Mouse (Mus musculus) Patski (cell line): ENCODE data around the gene Tcf15. TPM values are rescaled to one million over a fixed set of nuclear protein-coding genes. Genes with fewer than 3 reads are reported as not detected.

Experiments used
- ATAC-seq: fragments of 100-300 bp; one replicate; pipeline ENCODE4 v1.8.0; 2021
- CTCF ChIA-PET: fragments of 350-600 bp; sonication (Branson Sonifier 250); formaldehyde crosslinking; loops from one replicate; lab custom pipeline; 2022; ENCODE audit warnings: inconsistent platforms; lab: Charles Lee
- POLR2A ChIA-PET: fragments of 350-600 bp; sonication (Branson Sonifier 250); formaldehyde crosslinking; loops from one replicate; lab custom pipeline; 2022; ENCODE audit warnings: antibody characterized with exemption, inconsistent platforms; lab: Charles Lee
- DNase-seq: peaks from one replicate; pipeline ENCODE4 v3.0.0-alpha.2; 2011; ENCODE audit warnings: low read depth, low spot score
- H3K27me3 ChIP-seq: fragments of 371-371 bp; one replicate; pipeline ENCODE4 v1.5.1; 2021
- CTCF ChIP-seq: fragments of 100-300 bp; IDR thresholded peaks from one replicate; pipeline ENCODE4 v1.5.1; 2021
- in situ Hi-C: fragments of 300-500 bp; cut with MboI; formaldehyde crosslinking; loops from 3 replicates; pipeline ENCODE4 v1.11.1; 2018; ENCODE audit warnings: low pct_unique_long_range_greater_than_20kb, mixed read lengths
- polyA plus RNA-seq: library from polyadenylated mRNA; unstranded; gene quantifications from one replicate; pipeline ENCODE4 v1.2.3, GENCODE M21; 2021

Tcf15 gene
- polyA plus RNA-seq, 1 experiment from 2014 or later = not detected

DNA sequence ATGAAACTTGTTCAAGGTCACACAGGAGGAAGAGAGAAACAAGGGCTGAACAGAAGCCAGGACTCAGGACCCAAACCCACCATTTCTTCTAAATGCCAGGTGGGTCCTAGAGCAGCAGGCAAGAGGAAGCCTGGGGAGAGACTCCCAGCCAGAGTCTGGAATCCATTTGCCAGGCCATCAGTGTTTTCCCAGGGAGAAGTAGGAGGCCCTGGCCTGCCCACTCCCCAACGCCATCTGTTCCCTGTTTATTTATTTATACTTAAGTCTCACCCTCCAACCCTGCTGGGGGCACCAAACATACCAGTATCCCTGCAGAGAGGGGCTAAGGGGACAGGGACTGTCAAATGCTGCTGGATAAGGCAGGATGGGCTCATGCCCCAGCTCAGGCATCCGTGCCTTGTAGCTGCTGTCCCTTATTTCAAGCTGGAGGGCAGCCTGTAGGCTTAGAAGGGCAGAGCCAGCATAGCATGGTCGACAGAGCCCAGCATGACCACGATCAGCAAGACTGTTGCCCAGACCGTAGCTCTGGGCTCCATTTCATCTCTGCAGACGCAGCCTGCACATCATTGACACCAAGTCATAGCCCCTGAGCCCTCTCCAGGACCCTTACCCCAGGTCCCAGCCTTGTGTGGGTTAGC lies 24.0 kb upstream of the Tcf15 start:
- ChIA-PET POLR2A (no interaction called here), CTCF (no interaction called here)
- no peak for TF ChIP-seq CTCF
- ATAC-seq (no peak), DNase-seq (no peak)
- in situ Hi-C loops = loop anchor here (5.0 kb wide), 1 partner anchor 78 kb away; no protein-coding TSS in a partner anchor
- peaks cover 35% of the 10 kb centered on the region for H3K27me3 ChIP-seq

GRCm38 (mm10) chr2:152122896-152123295 lies 20.5 kb upstream of the Tcf15 start:
- POLR2A ChIA-PET = no interaction called here
- in situ Hi-C loops = no loop called here
- TF ChIP-seq CTCF = no peak

DNA sequence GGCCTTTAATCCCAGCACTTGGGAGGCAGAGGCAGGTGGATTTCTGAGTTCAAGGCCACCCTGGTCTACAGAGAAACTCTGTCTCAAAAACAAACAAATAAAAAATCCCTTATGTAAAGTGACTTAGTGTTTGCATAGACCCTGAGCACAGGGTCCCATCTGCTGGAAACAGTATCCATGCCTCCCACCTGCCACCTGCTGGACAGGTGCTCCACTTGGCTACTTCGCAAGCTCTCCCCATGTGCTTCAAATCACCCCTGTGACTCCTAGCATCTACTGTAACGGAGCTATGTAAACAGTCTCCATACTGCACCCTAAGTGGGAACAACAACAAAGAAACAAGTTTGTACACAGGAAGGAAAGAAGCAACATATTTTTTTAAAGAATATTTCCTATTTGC lies 14.8 kb upstream of the Tcf15 start:
- CTCF ChIA-PET = interaction anchor here (1.3 kb wide), 1 partner anchor 17 kb away, joined by 3 read pairs; no protein-coding TSS in a partner anchor
- in situ Hi-C loops = no loop called here

More at GRCm38 (mm10) chr2:152122896-152123295, 20.5 kb upstream of the Tcf15 start:
- ATAC-seq (no peak), DNase-seq (no peak)
- H3K27me3 ChIP-seq = peaks cover 39% of the 10 kb centered on the region
- CTCF ChIA-PET = no interaction called here

GRCm38 (mm10) chr2:152129778-152130177 lies 13.6 kb upstream of the Tcf15 start:
- no peak for TF ChIP-seq CTCF
- no peak for DNase-seq
- POLR2A ChIA-PET = no interaction called here
- CTCF ChIA-PET = no interaction called here
- no peak for ATAC-seq
- in situ Hi-C loops = no loop called here
- peaks cover 28% of the 10 kb centered on the region for H3K27me3 ChIP-seq

More for the DNA sequence above, 14.8 kb upstream of the Tcf15 start:
- POLR2A ChIA-PET = no interaction called here
- H3K27me3 ChIP-seq = peaks cover 32% of the 10 kb centered on the region
- no peak for ATAC-seq
- DNase-seq = no peak
- no peak for TF ChIP-seq CTCF

GRCm38 (mm10) chr2:152132016-152132415 lies 11.3 kb upstream of the Tcf15 start:
- ChIA-PET CTCF (no interaction called here), POLR2A (no interaction called here)
- DNase-seq (no peak), ATAC-seq (no peak)
- peaks cover 25% of the 10 kb centered on the region for H3K27me3 ChIP-seq
- TF ChIP-seq CTCF = no peak
- in situ Hi-C loops = no loop called here

GRCm38 (mm10) chr2:152132691-152133090 lies 10.7 kb upstream of the Tcf15 start:
- peaks cover 25% of the 10 kb centered on the region for H3K27me3 ChIP-seq
- in situ Hi-C loops = no loop called here
- DNase-seq = no peak
- ATAC-seq = no peak
- CTCF ChIA-PET = no interaction called here
- POLR2A ChIA-PET = no interaction called here
- no peak for TF ChIP-seq CTCF

- ATAC-seq (no peak), DNase-seq (no peak)
- H3K27me3 ChIP-seq = peaks cover 19% of the 10 kb centered on the region
- ChIA-PET CTCF (no interaction called here), POLR2A (no interaction called here)
- TF ChIP-seq CTCF = no peak
- in situ Hi-C loops = no loop called here
These were observed 4.0 kb upstream of the Tcf15 start for GRCm38 (mm10) chr2:152139191-152139987.

GRCm38 (mm10) chr2:152140941-152141340 lies 2.4 kb upstream of the Tcf15 start:
- ChIA-PET POLR2A (no interaction called here), CTCF (no interaction called here)
- no peak for DNase-seq
- H3K27me3 ChIP-seq = peaks cover 32% of the 10 kb centered on the region
- in situ Hi-C loops = no loop called here
- no peak for TF ChIP-seq CTCF
- ATAC-seq = no peak

DNA sequence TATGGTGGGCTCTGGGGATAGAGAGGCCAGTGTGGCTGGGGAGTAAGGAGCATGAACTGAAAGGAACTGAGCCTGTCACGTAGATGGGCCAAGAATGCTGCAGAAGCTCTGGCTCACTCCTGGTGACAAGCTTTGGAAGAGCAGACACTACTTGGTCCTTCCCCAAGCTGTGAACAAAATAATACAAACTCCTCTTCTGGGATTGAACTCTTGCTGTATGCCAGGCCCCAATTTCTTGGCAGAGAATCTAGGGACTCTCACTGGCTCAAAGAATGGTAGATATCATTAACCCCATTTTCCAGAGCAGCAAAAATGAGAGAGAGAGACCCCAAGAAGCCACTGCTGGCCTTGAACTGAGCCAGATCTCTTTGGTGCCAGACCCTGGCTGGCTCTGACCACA lies 1.9 kb upstream of the Tcf15 start:
- no peak for TF ChIP-seq CTCF
- H3K27me3 ChIP-seq = peaks cover 32% of the 10 kb centered on the region
- in situ Hi-C loops = no loop called here
- ATAC-seq (no peak), DNase-seq (no peak)
- ChIA-PET POLR2A (no interaction called here), CTCF (no interaction called here)

GRCm38 (mm10) chr2:152142046-152142445 lies 1.3 kb upstream of the Tcf15 start:
- ATAC-seq (no peak), DNase-seq (no peak)
- peaks cover 32% of the 10 kb centered on the region for H3K27me3 ChIP-seq
- no peak for TF ChIP-seq CTCF
- POLR2A ChIA-PET = no interaction called here
- CTCF ChIA-PET = no interaction called here
- in situ Hi-C loops = no loop called here

- ChIA-PET CTCF (no interaction called here), POLR2A (no interaction called here)
- in situ Hi-C loops = no loop called here
These were observed 790 bp upstream of the Tcf15 start for GRCm38 (mm10) chr2:152142571-152142970.

More at GRCm38 (mm10) chr2:152142571-152142970, 790 bp upstream of the Tcf15 start:
- no peak for TF ChIP-seq CTCF
- ATAC-seq (no peak), DNase-seq (no peak)
- peaks cover 32% of the 10 kb centered on the region for H3K27me3 ChIP-seq
